In the genomic region with DNA sequence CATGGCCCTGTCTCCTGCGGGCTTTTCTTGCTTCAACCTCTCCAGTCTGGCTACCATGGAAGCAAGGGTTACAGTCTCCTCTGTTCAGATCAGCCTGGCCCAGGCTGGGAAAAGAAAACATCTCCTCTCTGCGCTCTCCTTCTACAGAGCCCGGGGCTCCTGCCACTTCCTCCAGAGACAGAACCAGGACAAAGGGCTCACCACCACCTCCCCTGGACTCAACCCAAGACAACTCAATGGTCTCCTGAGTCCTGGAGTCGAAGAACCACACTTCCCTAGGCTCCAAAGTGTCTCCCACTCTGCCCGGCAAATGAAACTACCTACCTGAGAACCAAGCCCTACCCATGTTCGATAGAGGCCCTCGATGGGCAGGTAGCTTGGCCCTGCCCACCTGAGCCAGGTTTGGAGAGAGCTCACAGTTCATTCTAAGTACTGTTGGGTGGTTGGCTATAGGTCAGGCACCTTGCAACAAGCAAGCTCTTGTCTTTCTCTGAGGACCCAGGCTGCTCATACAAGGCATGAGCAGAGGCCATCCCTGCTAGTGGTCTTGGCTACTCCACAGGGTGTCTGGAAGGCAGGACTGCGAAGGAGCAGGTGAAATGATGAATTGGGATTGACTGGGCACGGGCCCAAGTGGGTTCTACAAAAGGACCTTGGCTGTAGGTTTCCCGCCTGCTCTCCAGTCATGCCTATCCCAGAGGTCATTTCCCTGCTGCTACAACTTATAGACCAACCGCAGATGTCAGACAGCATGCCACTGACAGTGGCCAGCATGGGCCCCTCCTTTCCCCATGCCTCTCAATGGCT, we compare ENCODE assay signal across 8 mouse cellular contexts. TPM values are rescaled to one million over a fixed set of nuclear protein-coding genes. Genes with fewer than 3 reads are reported as not detected.
DNase-seq lines count a peak whose midpoint lies in the region; ATAC-seq lines count a peak whose summit lies in the region.

No protein-coding gene starts in this region.

- DNase-seq in spleen, postnatal 10 days (ENCODE audit: low spot score in 2 of 2): peak; percentile 40 to 58
- DNase-seq in spleen, postnatal 36 days (ENCODE audit: low spot score in 2 of 2): no peak
- DNase-seq in MN1 (ENCODE audit: low spot score): no peak
- no peak for DNase-seq in ovary, adult 18-20 months (ENCODE audit: low spot score)
- DNase-seq in thymus, postnatal 14 days: no peak

- H3K27ac ChIP-seq in limb, embryonic 15.5 days: peak overlapping the region; percentile 81

- no peak overlapping the region for H3K9ac ChIP-seq in limb, embryonic 15.5 days

- no peaks in the 10 kb centered on the region; the same call in 1 of the 2 replicates for H3K27me3 ChIP-seq in erythroblast, embryonic 14.5 days (ENCODE audit: control insufficient read depth)
- no peaks in the 10 kb centered on the region for H3K27me3 ChIP-seq in limb, embryonic 15.5 days

- no peak overlapping the region for H3K4me2 ChIP-seq in limb, embryonic 15.5 days

- WGBS in limb, embryonic 15.5 days: 65% methylated on average over 11 of the region's 11 CpGs

- peak overlapping the region; percentile 63 for H3K4me3 ChIP-seq in erythroblast, embryonic 14.5 days (replicated peaks)
- H3K4me3 ChIP-seq in limb, embryonic 15.5 days: no peak overlapping the region

- peaks cover 51% of the 10 kb centered on the region for H3K36me3 ChIP-seq in erythroblast, embryonic 14.5 days (ENCODE audit: control insufficient read depth)
- H3K36me3 ChIP-seq in limb, embryonic 15.5 days: peaks cover 18% of the 10 kb centered on the region

- no peak; the same call in 1 of the 2 replicates for ATAC-seq in erythroblast, adult 5-6 weeks (replicated peaks; ENCODE audit: low FRiP score, poor library complexity, severe bottlenecking)
- no peak for ATAC-seq in limb, embryonic 15.5 days (ENCODE audit: insufficient number of reproducible peaks, low FRiP score, low TSS enrichment, low read depth)

- peaks cover 3% of the 10 kb centered on the region for H3K9me3 ChIP-seq in erythroblast, embryonic 14.5 days (ENCODE audit: control insufficient read depth, low read length)
- no peaks in the 10 kb centered on the region for H3K9me3 ChIP-seq in limb, embryonic 15.5 days

- H3K4me1 ChIP-seq in erythroblast, embryonic 14.5 days (ENCODE audit: control insufficient read depth): peaks cover 96% of the 10 kb centered on the region
- H3K4me1 ChIP-seq in limb, embryonic 15.5 days: peaks cover 96% of the 10 kb centered on the region

RNA-seq across cellular contexts. Expression of a gene that starts 8.8 kb away (rescaled TPM):
- 11.0 and 11.9 TPM in 2 replicates for polyA plus RNA-seq in erythroblast, embryonic 14.5 days (2012)
- total RNA-seq in erythroblast, adult 5-6 weeks (2015; ENCODE audit: low replicate concordance): 7.9 and 18.1 TPM in 2 replicates
- total RNA-seq in erythroblast, adult 5-6 weeks (2017; ENCODE audit: low replicate concordance): 3.6 and 12.9 TPM in 2 replicates
- polyA plus RNA-seq in limb, embryonic 15.5 days (2015; fragmentation: Nextera tagmentation; extraction: Ambion mirVana): 3.8 and 5.5 TPM in 2 replicates

RNA-seq across cellular contexts. Expression of a gene that starts 30.3 kb away (rescaled TPM):
- polyA plus RNA-seq in erythroblast, embryonic 14.5 days (2012): 61.4 and 62.8 TPM in 2 replicates
- total RNA-seq in erythroblast, adult 5-6 weeks (2015; ENCODE audit: low replicate concordance): 37.4 and 40.3 TPM in 2 replicates
- 43.1 and 44.2 TPM in 2 replicates for total RNA-seq in erythroblast, adult 5-6 weeks (2017; ENCODE audit: low replicate concordance)
- polyA plus RNA-seq in limb, embryonic 15.5 days (2015; fragmentation: Nextera tagmentation; extraction: Ambion mirVana): 5.6 and 6.0 TPM in 2 replicates

RNA-seq across cellular contexts. Expression of a gene that starts 43.9 kb away (rescaled TPM):
- polyA plus RNA-seq in erythroblast, embryonic 14.5 days (2012): 7.0 and 8.5 TPM in 2 replicates
- total RNA-seq in erythroblast, adult 5-6 weeks (2015; ENCODE audit: low replicate concordance): 12.7 and 19.9 TPM in 2 replicates
- total RNA-seq in erythroblast, adult 5-6 weeks (2017; ENCODE audit: low replicate concordance): 8.2 and 13.1 TPM in 2 replicates
- 13.5 and 13.8 TPM in 2 replicates for polyA plus RNA-seq in limb, embryonic 15.5 days (2015; fragmentation: Nextera tagmentation; extraction: Ambion mirVana)

RNA-seq across cellular contexts. Expression of a gene that starts 45.5 kb away (rescaled TPM):
- polyA plus RNA-seq in erythroblast, embryonic 14.5 days (2012): 8.9 and 9.0 TPM in 2 replicates
- 9.8 and 16.9 TPM in 2 replicates for total RNA-seq in erythroblast, adult 5-6 weeks (2015; ENCODE audit: low replicate concordance)
- 18.3 and 21.5 TPM in 2 replicates for total RNA-seq in erythroblast, adult 5-6 weeks (2017; ENCODE audit: low replicate concordance)
- polyA plus RNA-seq in limb, embryonic 15.5 days (2015; fragmentation: Nextera tagmentation; extraction: Ambion mirVana): 63.3 and 64.5 TPM in 2 replicates

Comparison
In these comparisons a context has a peak if more than half of its experiments do, and no peak if none do; other contexts are left out.
1. DNase-seq: peak in spleen, postnatal 10 days (2 of 2); none in spleen, postnatal 36 days (0 of 2), MN1 (single experiment), ovary, adult 18-20 months (single experiment) and thymus, postnatal 14 days (single experiment).